Mouse (Mus musculus) heart, embryonic 16.5 days (tissue): ENCODE measurements around the gene Gm12248. TPM values are rescaled to one million over a fixed set of nuclear protein-coding genes. Genes with fewer than 3 reads are reported as not detected.

ENCODE experiments used
- ATAC-seq: fragments of 200-750 bp; cut with Nextera tagmentation; replicated peaks from 2 replicates; pipeline ENCODE4 v1.8.0; 2017; ENCODE audit warnings: moderate number of reproducible peaks; ENCODE audit not compliant: insufficient read depth, low FRiP score; ENCODE audit errors: extremely low read depth
- H3K27ac ChIP-seq: fragments of 300-500 bp; sonication (generic); 2 replicates; pipeline ENCODE4 v1.5.1; 2014; ENCODE audit warnings: mild to moderate bottlenecking, low read length, control low read depth, moderate library complexity
- H3K27me3 ChIP-seq: fragments of 300-500 bp; sonication (generic); 2 replicates; pipeline ENCODE4 v1.6.1; 2014; ENCODE audit warnings: low read length, mixed read lengths; ENCODE audit not compliant: control insufficient read depth, insufficient read depth
- H3K36me3 ChIP-seq: fragments of 300-500 bp; sonication (generic); 2 replicates; pipeline ENCODE4 v1.6.1; 2014; ENCODE audit not compliant: control insufficient read depth, insufficient read depth
- H3K4me1 ChIP-seq: fragments of 300-500 bp; sonication (generic); 2 replicates; pipeline ENCODE4 v1.6.1; 2014; ENCODE audit warnings: low read length, mixed read lengths; ENCODE audit not compliant: control insufficient read depth, insufficient read depth
- H3K4me2 ChIP-seq: fragments of 300-500 bp; sonication (generic); 2 replicates; pipeline ENCODE4 v1.6.1; 2014; ENCODE audit warnings: low read depth, mild to moderate bottlenecking, control low read depth, low read length
- H3K4me3 ChIP-seq: fragments of 300-500 bp; sonication (generic); 2 replicates; pipeline ENCODE4 v1.5.1; 2014; ENCODE audit warnings: mild to moderate bottlenecking, control low read depth, low read length
- H3K9ac ChIP-seq: fragments of 300-500 bp; sonication (generic); 2 replicates; pipeline ENCODE4 v1.6.1; 2014; ENCODE audit warnings: low read length, control low read depth
- H3K9me3 ChIP-seq: fragments of 300-500 bp; sonication (generic); replicated peaks from 2 replicates; pipeline ENCODE4 v1.6.1; 2016; ENCODE audit warnings: low read length; ENCODE audit not compliant: control insufficient read depth
- WGBS: fragments of 180-500 bp; shearing (Covaris S2); extraction: QIAGEN DNeasy Blood & Tissue Kit; methylation state at CpG from one replicate; pipeline ENCODE4 v1.1.7; 2014; 5-methylcytosine and 5-hydroxymethylcytosine counted together
- polyA plus RNA-seq: library from polyadenylated mRNA; unstranded; fragments of >200 nt; fragmentation: Nextera tagmentation; extraction: Ambion mirVana; gene quantifications from 2 replicates; pipeline ENCODE4 v1.2.1, GENCODE M21; 2015

The Gm12248 gene
- polyA plus RNA-seq, 1 experiment from 2014 or later: not detected

GRCm38 (mm10) chr11:58097621-58098365, 4.9 kb upstream of the Gm12248 start:
- Histone ChIP-seq H3K27ac (no peak overlapping the region), H3K4me1 (peaks cover 7% of the 10 kb centered on the region), H3K27me3 (no peaks in the 10 kb centered on the region), H3K9ac (peak overlapping the region; percentile 67), H3K36me3 (no peaks in the 10 kb centered on the region), H3K4me2 (peak overlapping the region; percentile 86), H3K9me3 (no peaks in the 10 kb centered on the region), H3K4me3 (peak overlapping the region; percentile 55)
- WGBS: 3% methylated on average over 29 of the region's 38 CpGs
- 0 out of 2 replicates have a peak, but pooled peaks have one; percentile 9 for ATAC-seq

DNA sequence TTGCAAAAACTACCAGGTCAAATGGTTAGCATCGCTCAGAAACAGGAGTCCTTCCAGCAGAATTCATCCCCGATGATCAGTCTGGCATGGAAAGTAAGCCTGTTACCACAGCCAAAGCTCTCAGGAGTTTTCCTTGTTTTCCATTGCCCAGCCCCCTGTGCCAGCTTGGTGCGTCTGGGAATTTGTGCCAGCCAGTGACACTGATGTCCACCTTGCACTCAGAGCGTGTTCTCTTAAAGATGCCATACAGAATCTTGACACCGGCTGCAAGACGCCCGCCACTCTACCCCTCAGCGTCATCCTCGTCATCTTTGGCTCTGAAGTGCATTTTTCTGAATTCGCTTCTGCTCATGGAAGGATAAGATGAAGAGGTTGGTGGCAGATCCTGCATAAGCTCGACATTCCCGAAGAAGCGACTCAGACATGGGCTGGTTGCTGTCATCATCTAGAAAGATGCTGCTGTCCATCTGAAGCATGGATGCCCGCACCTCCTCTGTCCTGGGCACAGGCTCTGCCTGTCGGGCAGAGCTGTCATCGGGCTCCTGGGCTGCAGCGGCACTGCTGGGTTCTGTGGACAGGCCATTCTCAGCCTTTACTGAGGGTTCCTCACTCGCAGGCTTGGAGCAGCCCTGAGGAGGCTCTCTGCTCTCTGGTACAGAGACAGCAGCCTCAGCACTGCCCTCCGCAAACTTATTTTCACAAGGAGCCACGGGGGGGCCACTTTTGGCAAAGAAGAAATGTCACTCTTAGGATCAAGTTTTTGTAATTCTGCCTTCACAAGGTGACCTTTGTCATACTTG, 4.1 kb upstream of the Gm12248 start:
- 34% methylated on average over 20 of the region's 20 CpGs for WGBS
- peak overlapping the region; percentile 55 for H3K4me3 ChIP-seq
- H3K27ac ChIP-seq: no peak overlapping the region
- no peaks in the 10 kb centered on the region for H3K27me3 ChIP-seq
- ATAC-seq: no peak
- no peaks in the 10 kb centered on the region for H3K9me3 ChIP-seq
- no peaks in the 10 kb centered on the region for H3K36me3 ChIP-seq
- H3K9ac ChIP-seq: peak overlapping the region; percentile 67
- H3K4me2 ChIP-seq: peak overlapping the region; percentile 86
- H3K4me1 ChIP-seq: peaks cover 10% of the 10 kb centered on the region

DNA sequence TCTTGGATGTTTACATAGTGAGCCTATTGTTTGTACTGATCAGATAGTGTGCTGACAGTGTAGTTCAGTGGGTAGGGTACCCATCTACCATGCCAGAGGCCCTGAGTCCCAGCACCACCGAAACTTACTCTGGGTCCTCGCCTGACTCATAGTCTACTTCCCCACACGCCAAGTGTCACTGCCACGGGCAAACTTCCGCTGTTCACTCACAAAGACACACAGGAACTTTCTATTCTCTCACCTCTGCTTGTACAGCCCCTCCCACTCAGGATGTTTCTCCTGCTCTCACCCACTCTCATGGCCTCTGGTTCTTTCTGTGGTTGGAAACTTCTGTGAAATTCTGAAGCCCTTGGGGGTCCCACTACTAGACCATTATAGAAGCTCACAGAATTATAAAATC, 3.2 kb upstream of the Gm12248 start:
- no peak overlapping the region for H3K4me3 ChIP-seq
- no peak for ATAC-seq
- no peak overlapping the region for H3K27ac ChIP-seq
- WGBS: 69% methylated on average over 5 of the region's 5 CpGs
- H3K4me2 ChIP-seq: no peak overlapping the region
- H3K36me3 ChIP-seq: no peaks in the 10 kb centered on the region
- H3K9me3 ChIP-seq: no peaks in the 10 kb centered on the region
- no peaks in the 10 kb centered on the region for H3K27me3 ChIP-seq
- peaks cover 10% of the 10 kb centered on the region for H3K4me1 ChIP-seq
- no peak overlapping the region for H3K9ac ChIP-seq

DNA sequence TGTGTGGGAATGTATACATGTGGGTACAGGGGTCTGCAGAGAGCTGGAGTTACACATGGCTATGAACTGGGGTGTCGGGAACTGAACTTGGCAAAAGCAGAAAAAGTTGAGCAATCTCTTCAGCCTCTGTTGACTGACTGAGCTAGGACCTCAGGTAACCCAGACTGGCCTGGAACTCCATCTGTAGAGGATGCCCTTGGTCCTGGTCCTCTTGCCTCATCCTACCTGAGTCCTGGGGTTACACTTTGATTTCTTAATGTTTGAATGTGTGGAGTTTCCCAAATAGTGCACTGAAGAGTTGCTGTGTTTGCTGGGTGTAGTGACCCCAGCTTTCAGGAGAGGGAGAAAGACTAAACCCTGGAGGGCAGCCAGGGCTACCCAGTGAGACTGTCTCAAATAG, 2.6 kb upstream of the Gm12248 start:
- Histone ChIP-seq H3K9me3 (no peaks in the 10 kb centered on the region), H3K4me3 (no peak overlapping the region), H3K27me3 (no peaks in the 10 kb centered on the region), H3K9ac (no peak overlapping the region), H3K4me1 (peaks cover 10% of the 10 kb centered on the region), H3K36me3 (no peaks in the 10 kb centered on the region), H3K4me2 (no peak overlapping the region), H3K27ac (no peak overlapping the region)
- 84% methylated on average over 1 of the region's 1 CpGs for WGBS
- no peak for ATAC-seq

GRCm38 (mm10) chr11:58094766-58095165, 1.8 kb upstream of the Gm12248 start:
- Histone ChIP-seq H3K4me2 (no peak overlapping the region), H3K4me1 (peaks cover 10% of the 10 kb centered on the region), H3K9ac (no peak overlapping the region), H3K27ac (no peak overlapping the region), H3K36me3 (no peaks in the 10 kb centered on the region), H3K4me3 (no peak overlapping the region), H3K9me3 (no peaks in the 10 kb centered on the region), H3K27me3 (no peaks in the 10 kb centered on the region)
- WGBS: 77% methylated on average over 4 of the region's 4 CpGs
- no peak for ATAC-seq

DNA sequence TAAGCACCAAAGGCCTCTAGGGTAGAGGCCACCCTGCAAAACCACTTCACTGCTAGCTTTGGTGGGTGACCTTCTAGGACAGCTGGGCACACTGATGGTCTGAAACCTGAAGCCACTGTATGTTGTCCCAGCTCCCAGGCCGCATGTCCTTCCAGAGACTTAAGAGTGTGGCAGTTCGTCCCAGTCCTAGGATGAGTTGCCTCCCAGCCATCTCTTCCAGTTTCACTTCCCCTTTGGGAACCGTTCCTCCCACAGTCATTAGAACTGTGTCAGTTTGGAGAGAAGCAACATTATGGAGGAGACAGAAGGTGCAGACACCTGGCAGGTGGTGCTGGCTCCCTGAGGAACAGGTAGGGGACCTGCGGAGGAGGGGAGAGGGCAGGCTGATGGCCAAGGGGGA, 393 bp downstream of the Gm12248 start:
- H3K27ac ChIP-seq: no peak overlapping the region
- H3K4me1 ChIP-seq: peaks cover 7% of the 10 kb centered on the region; the same call in 1 of the 2 replicates
- H3K36me3 ChIP-seq: no peaks in the 10 kb centered on the region
- H3K27me3 ChIP-seq: no peaks in the 10 kb centered on the region
- H3K4me2 ChIP-seq: peak overlapping the region; percentile 54
- H3K9me3 ChIP-seq: no peaks in the 10 kb centered on the region
- ATAC-seq: no peak
- WGBS: 36% methylated on average over 4 of the region's 4 CpGs
- H3K4me3 ChIP-seq: peak overlapping the region; percentile 37
- H3K9ac ChIP-seq: peak overlapping the region; percentile 58

- Histone ChIP-seq H3K27me3 (no peaks in the 10 kb centered on the region), H3K27ac (no peak overlapping the region), H3K4me3 (no peak overlapping the region), H3K9ac (no peak overlapping the region), H3K36me3 (no peaks in the 10 kb centered on the region), H3K4me1 (no peaks in the 10 kb centered on the region), H3K4me2 (no peak overlapping the region), H3K9me3 (no peaks in the 10 kb centered on the region)
- 87% methylated on average over 6 of the region's 6 CpGs for WGBS
- ATAC-seq: no peak
These were observed 11.2 kb downstream of the Gm12248 start for GRCm38 (mm10) chr11:58081716-58082115.

DNA sequence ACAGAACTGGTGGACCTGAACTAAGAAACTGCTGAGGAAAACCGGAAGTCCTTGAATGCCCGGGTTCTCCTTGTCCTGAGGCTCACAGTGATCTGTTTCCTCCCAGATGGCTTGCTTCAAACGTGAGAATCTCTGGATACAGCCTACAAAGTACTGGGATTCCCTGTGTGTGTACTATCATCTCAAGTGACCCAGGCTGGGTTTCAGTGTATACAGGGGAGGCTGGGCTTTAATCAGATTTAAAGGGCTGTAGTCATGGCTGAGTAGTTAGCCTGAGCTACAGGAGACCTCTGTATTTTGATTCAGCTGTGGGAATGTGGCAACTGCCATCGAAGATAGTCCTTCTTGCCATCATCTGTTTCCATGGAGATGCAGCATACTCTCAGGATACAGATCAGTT, 15.7 kb downstream of the Gm12248 start:
- Histone ChIP-seq H3K9ac (no peak overlapping the region), H3K4me1 (no peaks in the 10 kb centered on the region), H3K9me3 (no peaks in the 10 kb centered on the region), H3K27me3 (no peaks in the 10 kb centered on the region), H3K4me3 (no peak overlapping the region), H3K36me3 (no peaks in the 10 kb centered on the region), H3K4me2 (no peak overlapping the region), H3K27ac (no peak overlapping the region)
- no peak for ATAC-seq
- 70% methylated on average over 4 of the region's 4 CpGs for WGBS

- WGBS: 68% methylated on average over 3 of the region's 3 CpGs
- Histone ChIP-seq H3K9ac (no peak overlapping the region), H3K4me1 (no peaks in the 10 kb centered on the region), H3K36me3 (no peaks in the 10 kb centered on the region), H3K27me3 (no peaks in the 10 kb centered on the region), H3K4me3 (no peak overlapping the region), H3K4me2 (no peak overlapping the region), H3K27ac (no peak overlapping the region), H3K9me3 (no peaks in the 10 kb centered on the region)
- ATAC-seq: no peak
These were observed 20.0 kb downstream of the Gm12248 start for GRCm38 (mm10) chr11:58072978-58073377.
